Mouse (Mus musculus): ENCODE results near the gene Jph2.

- TF ChIP-seq CTCF (IDR thresholded peaks at IDR 0.05; ENCODE audit: insufficient read depth, low read length) (no peak), POLR2A (IDR thresholded peaks at IDR 0.05; ENCODE audit: borderline replicate concordance, extremely low read depth, low read depth, low read length) (peak; percentile 98)
Observed at GRCm38 (mm10) chr2:163419346-163420045, 21.7 kb upstream of the Jph2 start.

All from lung, adult 2 months (tissue).